Comparison of ENCODE assay signal across 8 mouse cellular contexts in the genomic region with DNA sequence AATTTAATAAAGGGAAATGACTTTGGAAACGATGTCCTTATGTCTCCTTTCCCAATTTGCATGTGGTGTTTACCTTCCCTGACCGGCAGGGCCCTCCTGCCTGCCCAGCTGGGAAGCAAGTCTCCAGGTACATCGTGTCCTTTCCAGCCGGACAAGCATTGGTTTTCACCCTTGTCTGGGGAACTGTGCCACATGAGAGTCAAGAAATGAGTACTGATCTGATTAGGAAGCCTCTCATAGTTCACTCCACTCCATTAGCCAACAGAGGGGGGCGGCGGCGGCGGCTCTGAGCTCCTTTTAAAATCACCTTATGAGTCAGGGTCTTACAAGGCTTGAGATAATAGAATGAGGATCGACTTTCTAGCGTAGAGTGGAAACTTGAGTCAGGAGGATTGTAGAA. TPM values are rescaled to one million over a fixed set of nuclear protein-coding genes. Genes with fewer than 3 reads are reported as not detected.
DNase-seq lines count a peak whose midpoint lies in the region; ATAC-seq and TF ChIP-seq lines count a peak whose summit lies in the region.

No protein-coding gene starts in this region.

- no peaks in the 10 kb centered on the region for H3K9me3 ChIP-seq in E14TG2a.4 (ENCODE audit: low read length)
- H3K9me3 ChIP-seq in hindbrain, embryonic 12.5 days (replicated peaks): no peaks in the 10 kb centered on the region
- H3K9me3 ChIP-seq in lung, embryonic 15.5 days: no peaks in the 10 kb centered on the region

- no peak for DNase-seq in cerebellum, adult 2 months
- DNase-seq in cerebellum, adult 9-10 months: no peak
- no peak for DNase-seq in spleen, adult 12 weeks (ENCODE audit: low spot score)
- no peak for DNase-seq in urinary bladder, postnatal 10 days (ENCODE audit: low spot score)
- no peak for DNase-seq in frontal cortex, postnatal 14 days (ENCODE audit: low spot score in 2 of 2)

- H3K9ac ChIP-seq in hindbrain, embryonic 12.5 days: peak overlapping the region; percentile 83
- peak overlapping the region; percentile 37 for H3K9ac ChIP-seq in lung, embryonic 15.5 days

- no peak for TF ChIP-seq CTCF in cerebellum, adult 2 months (IDR thresholded peaks at IDR 0.05; ENCODE audit: borderline replicate concordance, insufficient read depth, low read depth, low read length)
- TF ChIP-seq CTCF in E14TG2a.4 (conservative IDR thresholded peaks at IDR 0.05; ENCODE audit: low read length): no peak

- H3K36me3 ChIP-seq in E14TG2a.4 (ENCODE audit: insufficient read depth, low read length): peaks cover 61% of the 10 kb centered on the region
- peaks cover 53% of the 10 kb centered on the region for H3K36me3 ChIP-seq in hindbrain, embryonic 12.5 days
- peaks cover 53% of the 10 kb centered on the region for H3K36me3 ChIP-seq in lung, embryonic 15.5 days

- 37% methylated on average over 10 of the region's 10 CpGs for WGBS in cerebellum, adult 2 months
- WGBS in hindbrain, embryonic 12.5 days: 57% methylated on average over 10 of the region's 10 CpGs
- 32% methylated on average over 10 of the region's 10 CpGs for WGBS in lung, embryonic 15.5 days

- H3K27ac ChIP-seq in cerebellum, adult 2 months (ENCODE audit: insufficient read depth, low read length): no peak overlapping the region
- peak overlapping the region; percentile 96 for H3K27ac ChIP-seq in hindbrain, embryonic 12.5 days
- H3K27ac ChIP-seq in lung, embryonic 15.5 days: peak overlapping the region; percentile 96

- peak overlapping the region; percentile 60 for H3K4me3 ChIP-seq in cerebellum, adult 2 months (replicated peaks; ENCODE audit: insufficient read depth, low read depth, low read length)
- peak overlapping the region; percentile 82 for H3K4me3 ChIP-seq in E14TG2a.4 (replicated peaks; ENCODE audit: low read length)
- peak overlapping the region; percentile 72 for H3K4me3 ChIP-seq in hindbrain, embryonic 12.5 days
- peak overlapping the region; percentile 71 for H3K4me3 ChIP-seq in lung, embryonic 15.5 days

- peak overlapping the region; percentile 70 for H3K4me2 ChIP-seq in hindbrain, embryonic 12.5 days (replicated peaks)
- H3K4me2 ChIP-seq in lung, embryonic 15.5 days: peak overlapping the region; percentile 70

- TF ChIP-seq POLR2A in cerebellum, adult 2 months (IDR thresholded peaks at IDR 0.05; ENCODE audit: borderline replicate concordance, insufficient read depth, low read length): no peak

- peaks cover 6% of the 10 kb centered on the region; the same call in 1 of the 2 replicates for H3K4me1 ChIP-seq in cerebellum, adult 2 months (ENCODE audit: control insufficient read depth, insufficient read depth, low read length)
- H3K4me1 ChIP-seq in E14TG2a.4 (replicated peaks; ENCODE audit: low read depth, low read length): peaks cover 90% of the 10 kb centered on the region
- H3K4me1 ChIP-seq in hindbrain, embryonic 12.5 days: peaks cover 36% of the 10 kb centered on the region
- H3K4me1 ChIP-seq in lung, embryonic 15.5 days: peaks cover 47% of the 10 kb centered on the region

- H3K27me3 ChIP-seq in cerebellum, adult 2 months (ENCODE audit: control insufficient read depth, insufficient read depth, low read length): no peaks in the 10 kb centered on the region
- H3K27me3 ChIP-seq in E14TG2a.4 (ENCODE audit: insufficient read depth, low read length): no peaks in the 10 kb centered on the region
- H3K27me3 ChIP-seq in hindbrain, embryonic 12.5 days: no peaks in the 10 kb centered on the region
- no peaks in the 10 kb centered on the region for H3K27me3 ChIP-seq in lung, embryonic 15.5 days

- no peak for ATAC-seq in hindbrain, embryonic 12.5 days (ENCODE audit: low FRiP score)
- no peak for ATAC-seq in lung, embryonic 15.5 days (ENCODE audit: borderline replicate concordance, extremely low read depth, low FRiP score, low TSS enrichment)

RNA-seq across cellular contexts. Expression of a gene that starts 0.7 kb away (rescaled TPM):
- polyA plus RNA-seq in cerebellum, adult 2 months (2012; rRNA removed): 38.4 and 39.6 TPM in 2 replicates
- 42.2 and 46.7 TPM in 2 replicates for polyA plus RNA-seq in hindbrain, embryonic 12.5 days (2016; fragmentation: Nextera tagmentation; extraction: Ambion mirVana)
- polyA plus RNA-seq in lung, embryonic 15.5 days (2015; fragmentation: Nextera tagmentation; extraction: Ambion mirVana): 38.8 and 53.6 TPM in 2 replicates

RNA-seq across cellular contexts. Expression of a gene that starts 9.8 kb away (rescaled TPM):
- 1.6 TPM in 2 replicates for polyA plus RNA-seq in cerebellum, adult 2 months (2012; rRNA removed)
- polyA plus RNA-seq in hindbrain, embryonic 12.5 days (2016; fragmentation: Nextera tagmentation; extraction: Ambion mirVana): 18.1 and 23.7 TPM in 2 replicates
- 0.77 and 0.91 TPM in 2 replicates for polyA plus RNA-seq in lung, embryonic 15.5 days (2015; fragmentation: Nextera tagmentation; extraction: Ambion mirVana)

RNA-seq across cellular contexts. Expression of a gene that starts 10.0 kb away (rescaled TPM):
- polyA plus RNA-seq in cerebellum, adult 2 months (2012; rRNA removed): 117 TPM in 2 replicates
- 239 and 240 TPM in 2 replicates for polyA plus RNA-seq in hindbrain, embryonic 12.5 days (2016; fragmentation: Nextera tagmentation; extraction: Ambion mirVana)
- 298 and 303 TPM in 2 replicates for polyA plus RNA-seq in lung, embryonic 15.5 days (2015; fragmentation: Nextera tagmentation; extraction: Ambion mirVana)

RNA-seq across cellular contexts. Expression of a gene that starts 59.1 kb away (rescaled TPM):
- polyA plus RNA-seq in cerebellum, adult 2 months (2012; rRNA removed): not detected in 2 replicates
- polyA plus RNA-seq in hindbrain, embryonic 12.5 days (2016; fragmentation: Nextera tagmentation; extraction: Ambion mirVana): not detected in 2 replicates
- not detected in 2 replicates for polyA plus RNA-seq in lung, embryonic 15.5 days (2015; fragmentation: Nextera tagmentation; extraction: Ambion mirVana)
